Mouse (Mus musculus): Measurements from ENCODE around the gene Vmn1r4. TPM values are rescaled to one million over a fixed set of nuclear protein-coding genes. Genes with fewer than 3 reads are reported as not detected.

Gene Vmn1r4
- not detected for polyA plus RNA-seq (2017; shearing (Covaris generic))

GRCm38 (mm10) chr6:56923726-56924707, at the start of gene Vmn1r4, which contains the start of gene Nt5c3:
Gene Vmn1r4, plus strand, starts transcription at chr6:56924015.
Gene Nt5c3, minus strand, starts transcription at chr6:56923932.

GRCm38 (mm10) chr6:56969973-56970372, 46.2 kb downstream of the Vmn1r4 start, which contains the start of gene Vmn1r5:
Gene Vmn1r5, plus strand, starts transcription at chr6:56970273.

GRCm38 (mm10) chr6:56996943-56997342, 73.1 kb downstream of the Vmn1r4 start, which contains the start of gene Vmn1r6:
Gene Vmn1r6, plus strand, starts transcription at chr6:56997243.

Other genes with a start within 250 kb of the Vmn1r4 start
- gene Lsm5, start 219.3 kb upstream of the Vmn1r4 start, polyA plus RNA-seq (2017; shearing (Covaris generic)) = 137 TPM
- 84.8 TPM for gene Avl9, start 209.1 kb upstream of the Vmn1r4 start, polyA plus RNA-seq (2017; shearing (Covaris generic))
- gene Kbtbd2, start 126.2 kb upstream of the Vmn1r4 start, polyA plus RNA-seq (2017; shearing (Covaris generic)) = 106 TPM
- not detected for gene Fkbp9, start 92.0 kb upstream of the Vmn1r4 start, polyA plus RNA-seq (2017; shearing (Covaris generic))
- 51.0 TPM for gene Nt5c3, start 83 bp upstream of the Vmn1r4 start, polyA plus RNA-seq (2017; shearing (Covaris generic))
- not detected for gene Vmn1r5, start 46.3 kb downstream of the Vmn1r4 start, polyA plus RNA-seq (2017; shearing (Covaris generic))
- gene Vmn1r6, start 73.2 kb downstream of the Vmn1r4 start, polyA plus RNA-seq (2017; shearing (Covaris generic)) = 0.07 TPM
- not detected for gene Vmn1r7, start 101.3 kb downstream of the Vmn1r4 start, polyA plus RNA-seq (2017; shearing (Covaris generic))
- gene Vmn1r8, start 108.3 kb downstream of the Vmn1r4 start, polyA plus RNA-seq (2017; shearing (Covaris generic)) = not detected
- gene Vmn1r9, start 142.8 kb downstream of the Vmn1r4 start, polyA plus RNA-seq (2017; shearing (Covaris generic)) = not detected
- gene Vmn1r10, start 185.4 kb downstream of the Vmn1r4 start, polyA plus RNA-seq (2017; shearing (Covaris generic)) = not detected
- gene Vmn1r11, start 209.4 kb downstream of the Vmn1r4 start, polyA plus RNA-seq (2017; shearing (Covaris generic)) = 0.16 TPM
- 0.37 TPM for gene Vmn1r12, start 232.9 kb downstream of the Vmn1r4 start, polyA plus RNA-seq (2017; shearing (Covaris generic))